Mouse (Mus musculus): ENCODE results near the gene Phb2.

Gene Phb2

DNA sequence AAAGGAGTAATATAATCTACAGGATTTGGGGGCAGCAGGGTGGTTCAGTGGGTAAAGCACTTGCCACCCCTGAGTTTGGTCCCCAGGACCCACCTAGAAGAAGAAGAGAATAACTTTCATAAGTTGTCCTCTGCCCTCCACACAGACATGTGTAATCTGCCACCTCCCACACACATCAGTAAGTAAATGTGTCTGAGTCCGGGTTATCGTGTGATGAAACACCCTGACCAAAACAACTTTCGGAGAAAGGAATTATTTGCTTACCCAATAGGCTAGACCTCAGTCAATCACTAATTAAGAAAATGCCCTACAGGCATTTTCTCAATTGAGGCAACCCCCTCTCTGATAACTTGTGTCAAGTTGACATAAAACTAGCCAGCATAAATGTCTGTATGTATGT, 21.6 kb upstream of the Phb2 start:
- DNase-seq (ENCODE audit: low read depth, low spot score) = no peak

- DNase-seq (ENCODE audit: low read depth, low spot score) = no peak
Measured at GRCm38 (mm10) chr6:124693243-124693981, 18.7 kb upstream of the Phb2 start.

DNA sequence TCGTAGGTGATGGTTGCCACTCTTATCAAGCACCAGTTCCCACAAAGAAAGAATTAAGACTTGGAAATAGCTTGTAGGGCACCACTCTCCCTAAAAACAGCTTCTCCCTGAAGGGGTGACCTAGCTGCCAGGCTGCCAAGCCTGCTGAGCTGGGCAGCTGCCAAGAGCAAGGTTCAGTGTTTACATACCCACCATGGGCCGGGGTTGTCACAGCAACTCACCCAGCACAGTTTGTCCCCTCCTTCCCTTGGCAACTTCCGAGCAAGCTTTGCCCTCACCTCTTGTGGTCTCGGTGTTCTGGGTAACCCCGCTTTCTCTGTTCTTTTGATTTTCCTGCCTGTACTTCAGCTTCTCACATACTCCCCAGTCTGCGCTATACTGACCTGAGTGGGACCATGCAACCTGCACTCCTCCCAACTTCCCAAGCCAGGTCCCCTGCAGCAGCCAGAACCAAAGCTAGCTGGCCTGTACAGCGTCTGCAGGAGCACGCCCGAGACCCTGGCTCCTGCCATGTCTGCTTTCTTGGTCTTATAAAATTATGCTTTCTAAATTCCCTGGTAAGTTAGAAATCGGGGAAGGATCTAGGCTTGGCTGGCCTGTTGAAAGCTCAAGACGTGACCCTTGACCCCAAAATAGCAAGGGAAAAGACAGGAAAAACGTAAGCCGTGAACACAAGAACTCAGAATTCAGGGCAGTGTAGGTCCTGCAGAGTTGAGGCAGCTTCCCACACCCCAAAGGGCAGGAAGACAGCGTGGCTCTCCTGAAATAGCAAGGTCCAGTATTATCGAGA, 17.8 kb upstream of the Phb2 start:
- no peak for DNase-seq (ENCODE audit: low read depth, low spot score)

- no peak for DNase-seq (ENCODE audit: low read depth, low spot score)
Measured at GRCm38 (mm10) chr6:124696441-124697150, 15.5 kb upstream of the Phb2 start.

- no peak for DNase-seq (ENCODE audit: low read depth, low spot score)
Measured at GRCm38 (mm10) chr6:124698751-124699150, 13.4 kb upstream of the Phb2 start.

DNA sequence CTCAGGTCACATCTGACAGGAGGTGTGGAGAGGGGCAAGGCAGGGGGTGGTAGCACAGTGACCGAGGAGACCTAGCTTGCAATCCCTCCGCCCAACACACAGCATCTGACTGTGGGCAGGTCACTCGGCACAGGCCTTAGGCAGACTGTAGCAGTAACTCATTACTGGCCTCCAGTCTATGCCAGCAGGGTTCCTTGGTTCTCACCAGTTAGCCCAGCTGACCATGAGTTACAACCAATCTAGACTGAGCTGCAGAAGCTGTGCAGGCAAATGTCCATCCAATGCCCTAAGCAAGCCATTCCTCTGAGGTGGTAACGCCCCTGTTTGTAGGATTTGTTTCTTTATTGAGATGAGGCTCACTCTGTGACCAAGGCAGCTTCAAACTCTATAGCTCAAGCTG, 12.8 kb upstream of the Phb2 start:
- no peak for DNase-seq (ENCODE audit: low read depth, low spot score)

DNA sequence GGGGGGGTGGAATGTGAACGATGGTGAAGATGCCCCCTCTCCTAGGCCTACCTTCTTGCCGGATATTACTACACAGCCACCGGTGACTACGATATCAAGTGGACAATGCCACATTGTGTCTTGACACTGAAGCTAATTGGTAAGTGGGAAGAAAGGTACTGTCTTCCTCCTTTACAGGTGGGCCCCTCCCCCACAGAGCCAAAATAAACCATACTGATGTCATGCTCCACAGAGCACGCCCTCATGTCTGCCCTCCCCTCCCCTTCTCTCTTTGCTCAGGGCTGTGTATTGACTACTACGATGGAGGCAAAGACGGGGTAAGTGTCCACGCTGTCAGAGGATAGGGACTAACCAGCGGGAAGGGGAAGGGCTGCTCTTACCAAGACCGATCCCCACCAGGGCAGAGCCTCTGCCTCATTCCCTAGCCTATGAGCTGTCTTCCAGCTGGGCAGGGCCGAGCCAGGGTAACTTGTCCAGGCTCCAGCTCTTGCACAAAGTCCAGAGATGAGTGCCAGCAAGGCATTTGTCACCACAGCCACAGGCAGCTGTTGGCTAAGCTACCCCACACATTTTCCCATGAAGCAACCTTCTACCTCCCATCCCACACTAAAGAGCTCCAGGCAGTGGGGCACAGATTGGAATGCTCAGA, 12.1 kb upstream of the Phb2 start:
- no peak for DNase-seq (ENCODE audit: low read depth, low spot score)

- DNase-seq (ENCODE audit: low read depth, low spot score) = peak; percentile 52
Measured at GRCm38 (mm10) chr6:124701338-124701737, 10.8 kb upstream of the Phb2 start.

- no peak for DNase-seq (ENCODE audit: low read depth, low spot score)
Measured at GRCm38 (mm10) chr6:124702102-124702783, 9.9 kb upstream of the Phb2 start.

GRCm38 (mm10) chr6:124702784-124703103, 9.4 kb upstream of the Phb2 start:
- DNase-seq (ENCODE audit: low read depth, low spot score) = peak; percentile 93

GRCm38 (mm10) chr6:124703789-124704188, 8.3 kb upstream of the Phb2 start:
- DNase-seq (ENCODE audit: low read depth, low spot score) = no peak

DNA sequence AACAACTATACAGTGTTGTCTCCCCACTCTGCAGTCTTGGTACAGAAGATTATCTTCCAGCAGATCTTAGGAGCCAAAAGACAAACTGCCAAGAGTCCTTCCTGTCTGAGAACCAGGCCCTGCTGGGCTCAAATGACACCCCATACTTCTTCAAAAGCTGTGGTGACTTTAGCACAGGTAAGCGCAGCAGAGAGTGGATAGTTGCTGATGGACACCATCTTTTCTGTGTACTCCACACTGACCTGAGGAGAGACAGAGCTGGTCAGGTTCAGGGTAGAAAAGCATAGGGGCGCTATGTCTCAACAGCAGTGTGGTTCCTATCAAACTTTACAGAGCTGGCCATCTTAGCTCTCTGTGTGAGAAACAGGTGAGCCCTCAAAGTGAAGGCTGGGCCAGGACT, 7.7 kb upstream of the Phb2 start:
- DNase-seq (ENCODE audit: low read depth, low spot score) = no peak

- DNase-seq (ENCODE audit: low read depth, low spot score) = no peak
Measured at GRCm38 (mm10) chr6:124706061-124706627, 6.0 kb upstream of the Phb2 start.

DNA sequence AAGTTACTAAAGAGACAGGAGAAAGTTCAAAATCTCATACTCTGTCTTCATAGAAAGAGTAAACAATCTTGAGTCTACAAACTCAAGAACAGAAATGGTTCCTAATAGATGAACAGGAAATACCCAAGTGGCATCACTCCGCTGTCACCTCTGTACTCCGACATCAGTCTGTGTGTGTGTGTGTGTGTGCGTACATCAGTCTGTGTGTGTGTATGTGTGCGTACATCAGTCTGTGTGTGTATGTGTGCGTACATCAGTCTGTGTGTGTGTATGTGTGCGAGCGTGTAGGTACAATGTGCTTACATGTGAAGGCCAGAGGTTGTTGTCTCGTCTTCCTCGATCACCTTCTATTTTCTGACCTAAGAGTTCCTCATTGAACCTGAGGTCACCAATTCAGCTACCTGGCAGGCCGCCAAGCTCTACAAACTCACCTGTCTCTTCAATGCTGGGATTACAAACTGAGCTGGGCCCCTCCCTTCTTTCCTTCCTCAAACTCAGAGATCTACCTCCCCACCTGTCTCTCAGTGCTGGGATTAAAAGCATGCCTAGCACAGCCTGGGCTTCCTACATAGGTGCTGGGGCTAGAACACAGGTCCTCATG, 3.7 kb upstream of the Phb2 start:
- no peak for DNase-seq (ENCODE audit: low read depth, low spot score)

DNA sequence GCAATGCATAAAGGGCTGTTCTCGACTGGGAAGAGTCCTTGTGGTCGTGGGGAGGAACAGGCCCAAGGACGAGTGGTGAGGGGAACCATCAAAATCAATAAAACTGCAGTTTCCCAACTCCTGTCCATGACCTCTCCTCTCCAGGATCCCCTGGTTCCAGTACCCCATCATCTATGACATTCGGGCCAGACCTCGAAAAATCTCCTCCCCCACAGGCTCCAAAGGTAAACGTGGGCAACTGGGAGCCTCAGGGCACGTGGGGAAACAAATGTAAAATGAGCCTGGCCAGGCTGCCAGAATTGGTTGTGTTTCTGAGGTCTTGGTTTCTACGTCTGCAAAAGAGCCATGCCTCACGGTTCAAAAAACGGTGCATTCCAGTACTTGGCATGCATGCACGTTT, 782 bp downstream of the Phb2 start:
- DNase-seq (ENCODE audit: low read depth, low spot score) = no peak

DNA sequence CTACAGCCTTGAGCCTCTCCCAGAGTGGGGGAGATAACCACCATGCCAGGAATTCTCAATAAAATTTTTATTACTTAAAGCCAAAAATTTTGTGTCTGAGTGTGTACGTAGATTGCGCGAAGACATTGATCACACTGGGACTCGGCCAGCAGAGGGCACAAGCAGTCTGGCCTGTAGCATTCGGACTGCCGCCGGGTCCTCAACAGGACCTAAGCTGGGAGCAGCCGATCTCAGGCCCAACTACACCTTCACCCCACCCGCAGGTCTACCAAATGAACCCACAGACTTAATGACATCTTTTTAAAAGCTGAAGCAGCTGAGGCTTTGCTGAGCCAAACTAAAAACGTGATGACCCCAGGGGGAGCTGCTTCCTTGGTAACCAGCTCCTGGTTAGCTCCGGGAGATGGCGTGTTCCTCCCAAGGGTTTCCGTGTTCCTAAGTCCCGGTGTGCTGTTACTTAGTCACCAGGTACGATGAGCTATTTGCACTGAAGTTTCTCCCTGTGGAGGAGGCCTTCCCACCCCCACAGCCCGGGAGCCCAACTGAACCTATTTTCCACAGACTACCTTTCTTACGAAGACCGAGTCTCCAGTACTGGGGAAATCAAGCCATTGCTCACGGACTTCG, 4.8 kb downstream of the Phb2 start:
- peak; percentile 74 for DNase-seq (ENCODE audit: low read depth, low spot score)

DNA sequence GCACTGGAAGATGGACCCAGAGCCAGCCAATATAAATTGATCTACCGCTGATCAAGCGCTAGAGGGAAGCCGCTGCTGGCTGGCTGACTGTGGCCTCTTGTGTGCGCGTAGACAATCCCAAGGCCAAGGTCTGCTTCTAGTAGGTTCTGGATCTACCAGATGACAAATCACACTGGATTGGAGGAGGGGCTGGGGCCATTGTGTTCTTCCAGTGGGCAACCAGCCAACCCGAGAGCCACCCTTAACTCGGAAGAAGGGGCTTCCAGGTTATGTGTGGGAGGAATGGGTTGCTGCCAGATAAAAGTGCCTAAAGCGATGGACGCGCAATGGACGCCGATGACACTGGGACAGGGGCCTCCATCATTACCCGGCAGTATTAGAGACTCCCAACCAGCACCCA, 5.8 kb downstream of the Phb2 start:
- peak; percentile 24 for DNase-seq (ENCODE audit: low read depth, low spot score)

DNA sequence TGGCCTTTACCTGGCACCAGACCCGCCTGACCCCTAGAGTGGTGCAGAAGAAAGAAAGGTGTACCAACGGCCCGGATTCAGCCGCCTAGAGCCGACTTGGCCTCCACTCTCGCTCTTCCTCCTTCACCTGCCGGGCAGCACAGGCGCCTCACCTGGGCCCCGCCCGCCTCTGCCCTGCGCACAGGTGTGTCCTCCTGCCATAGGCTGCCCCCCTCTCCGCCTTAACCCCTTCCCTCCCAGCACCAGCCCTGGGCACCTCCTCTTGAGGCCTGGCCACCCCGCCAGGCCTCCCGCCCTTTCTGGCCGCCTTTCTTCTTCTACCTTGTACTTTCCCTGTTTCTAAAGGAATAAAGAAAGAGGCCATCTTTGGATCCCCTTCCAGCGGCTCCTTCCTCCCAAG, 6.6 kb downstream of the Phb2 start:
- DNase-seq (ENCODE audit: low read depth, low spot score) = no peak

GRCm38 (mm10) chr6:124719354-124719978, 7.3 kb downstream of the Phb2 start:
- DNase-seq (ENCODE audit: low read depth, low spot score) = peak; percentile 85

DNA sequence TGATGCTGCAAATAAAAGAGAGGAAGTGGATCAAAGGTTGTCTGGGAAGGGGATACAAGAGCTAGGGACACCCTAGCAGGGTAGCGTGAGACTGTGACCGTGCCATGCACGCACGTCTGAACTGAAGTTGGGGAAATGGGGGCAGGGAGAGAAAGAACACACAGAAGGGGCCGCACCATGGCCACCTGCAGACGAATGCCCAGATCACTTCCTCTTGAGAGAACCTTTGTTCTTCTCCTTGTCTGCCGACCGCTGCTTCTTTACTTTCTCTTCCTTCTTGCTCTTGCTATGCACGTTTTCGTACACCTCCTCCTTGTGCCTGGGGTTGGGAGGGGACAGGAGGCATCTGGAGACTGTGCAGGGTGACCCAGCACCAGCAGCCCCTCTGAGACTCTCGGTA, 8.8 kb downstream of the Phb2 start:
- no peak for DNase-seq (ENCODE audit: low read depth, low spot score)

All from ZHBTc4 (cell line).